Mouse (Mus musculus) embryonic facial prominence, embryonic 10.5 days (tissue): ENCODE measurements at regions not wholly inside any gene's neighbourhood (a gene's known extent, or its start where the extent isn't known, plus 50 kb on each side); places are given as distances from the start of the nearest gene placed in this dataset.

Experiments
- DNase-seq: peaks from one replicate; pipeline ENCODE4 v3.0.0-alpha.2; 2017; ENCODE audit warnings: low spot score
- H3K27ac ChIP-seq: fragments of 300-500 bp; sonication (generic); replicated peaks from 2 replicates; pipeline ENCODE4 v1.5.1; 2016; ENCODE audit warnings: mild to moderate bottlenecking
- H3K27me3 ChIP-seq: fragments of 300-500 bp; sonication (generic); replicated peaks from 2 replicates; pipeline ENCODE4 v1.6.1; 2016; ENCODE audit warnings: low read depth, mild to moderate bottlenecking; ENCODE audit not compliant: poor library complexity, severe bottlenecking
- H3K36me3 ChIP-seq: fragments of 300-500 bp; sonication (generic); replicated peaks from 2 replicates; pipeline ENCODE4 v1.6.1; 2016; ENCODE audit warnings: mild to moderate bottlenecking, moderate library complexity
- H3K4me1 ChIP-seq: fragments of 300-500 bp; sonication (generic); 2 replicates; pipeline ENCODE4 v1.6.1; 2016
- H3K4me3 ChIP-seq: fragments of 300-500 bp; sonication (generic); 2 replicates; pipeline ENCODE4 v1.5.1; 2016; ENCODE audit warnings: mild to moderate bottlenecking, moderate library complexity
- H3K9me3 ChIP-seq: fragments of 300-500 bp; sonication (generic); 2 replicates; pipeline ENCODE4 v1.6.1; 2016; ENCODE audit warnings: mild to moderate bottlenecking
- WGBS: fragments of 180-500 bp; shearing (Covaris S2); methylation state at CpG from one replicate; pipeline ENCODE4 v1.1.7; 2016; 5-methylcytosine and 5-hydroxymethylcytosine counted together

DNA sequence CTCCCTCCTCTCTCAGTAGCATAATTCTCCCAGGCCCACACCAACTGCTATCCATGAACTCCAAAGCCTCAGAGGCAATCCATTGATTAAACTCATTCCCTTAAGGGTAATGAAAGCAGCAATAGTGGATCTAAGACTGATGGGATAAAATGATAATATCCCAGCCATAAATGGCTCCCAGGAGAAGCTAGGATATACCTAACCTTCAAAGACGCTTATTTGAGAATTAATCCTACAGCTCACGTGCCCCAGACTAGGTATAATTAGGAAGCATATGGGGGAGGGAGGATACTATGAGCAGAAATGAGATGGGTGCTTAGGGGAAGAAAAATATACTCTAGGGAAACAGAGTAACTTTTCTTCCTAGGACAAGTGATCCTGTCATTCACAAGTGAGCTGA lies 52.8 kb upstream of the Rnf32 start:
- no peak overlapping the region for H3K4me3 ChIP-seq
- no peaks in the 10 kb centered on the region for H3K9me3 ChIP-seq
- 85% methylated on average over 2 of the region's 2 CpGs for WGBS
- H3K4me1 ChIP-seq = no peaks in the 10 kb centered on the region
- DNase-seq = no peak
- H3K36me3 ChIP-seq = no peaks in the 10 kb centered on the region
- no peak overlapping the region for H3K27ac ChIP-seq
- no peaks in the 10 kb centered on the region for H3K27me3 ChIP-seq

DNA sequence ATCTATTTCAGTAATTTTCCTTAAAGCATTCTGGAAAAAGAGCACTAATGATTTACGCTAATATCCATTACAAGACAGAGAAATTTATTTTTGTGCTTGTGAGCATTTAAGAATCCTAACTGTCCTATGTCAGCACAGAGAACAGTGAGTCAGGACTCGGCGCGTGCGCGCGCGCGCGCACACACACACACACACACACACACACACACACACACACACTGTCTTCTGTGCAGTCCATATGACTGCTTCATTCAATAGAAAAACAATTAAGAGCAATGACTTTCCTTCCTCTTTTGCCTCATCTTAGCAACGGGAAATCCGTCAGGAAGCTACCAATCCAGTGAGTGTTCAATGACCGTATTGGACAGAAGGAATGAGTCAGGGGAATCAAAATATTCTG lies 53.3 kb upstream of the Rnf32 start:
- Histone ChIP-seq H3K4me1 (no peaks in the 10 kb centered on the region), H3K9me3 (no peaks in the 10 kb centered on the region), H3K27ac (no peak overlapping the region), H3K27me3 (no peaks in the 10 kb centered on the region), H3K36me3 (no peaks in the 10 kb centered on the region), H3K4me3 (no peak overlapping the region)
- 93% methylated on average over 13 of the region's 13 CpGs for WGBS
- DNase-seq = no peak

DNA sequence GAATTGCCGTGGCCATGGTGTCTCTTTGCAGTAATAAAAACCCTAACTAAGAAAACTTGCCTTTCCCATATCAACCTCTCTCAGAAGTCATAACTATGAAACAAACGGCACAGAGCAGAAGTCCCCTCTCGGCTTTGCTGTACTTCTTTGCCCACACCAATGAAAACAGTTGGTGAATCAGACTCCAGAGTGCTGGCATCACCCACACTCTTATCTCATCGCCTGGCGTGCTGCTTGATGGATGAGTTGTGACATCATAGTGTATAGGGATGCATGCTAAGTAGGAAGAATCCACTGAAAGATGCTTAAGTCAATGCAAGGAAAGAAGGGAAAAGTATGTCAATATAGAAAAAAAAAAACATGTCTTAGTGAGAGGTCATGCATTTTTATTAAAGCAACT lies 58.3 kb upstream of the Rnf32 start:
- H3K9me3 ChIP-seq = no peaks in the 10 kb centered on the region
- no peak overlapping the region for H3K27ac ChIP-seq
- WGBS = 89% methylated on average over 5 of the region's 5 CpGs
- no peak overlapping the region for H3K4me3 ChIP-seq
- no peaks in the 10 kb centered on the region for H3K27me3 ChIP-seq
- no peaks in the 10 kb centered on the region for H3K4me1 ChIP-seq
- DNase-seq = no peak
- no peaks in the 10 kb centered on the region for H3K36me3 ChIP-seq

DNA sequence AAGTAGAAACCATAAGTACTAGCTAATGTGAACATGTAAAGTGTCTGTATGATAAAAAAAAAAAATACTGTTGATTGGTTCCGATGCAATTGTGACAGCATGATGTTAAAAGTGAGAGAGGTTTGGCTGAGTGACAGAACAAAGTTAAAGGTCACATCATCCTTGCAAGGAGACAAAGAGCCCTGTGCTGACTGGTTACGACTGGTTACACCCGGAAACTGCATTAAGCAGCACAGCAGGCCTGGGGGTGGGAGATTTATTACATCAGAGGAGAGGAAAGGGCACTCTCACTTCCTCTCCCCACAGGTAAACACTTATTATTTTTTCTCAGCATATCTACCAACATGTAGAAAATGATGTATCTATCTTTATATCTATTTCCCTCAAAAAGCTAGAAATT lies 63.5 kb upstream of the Rnf32 start:
- H3K27me3 ChIP-seq = no peaks in the 10 kb centered on the region

DNA sequence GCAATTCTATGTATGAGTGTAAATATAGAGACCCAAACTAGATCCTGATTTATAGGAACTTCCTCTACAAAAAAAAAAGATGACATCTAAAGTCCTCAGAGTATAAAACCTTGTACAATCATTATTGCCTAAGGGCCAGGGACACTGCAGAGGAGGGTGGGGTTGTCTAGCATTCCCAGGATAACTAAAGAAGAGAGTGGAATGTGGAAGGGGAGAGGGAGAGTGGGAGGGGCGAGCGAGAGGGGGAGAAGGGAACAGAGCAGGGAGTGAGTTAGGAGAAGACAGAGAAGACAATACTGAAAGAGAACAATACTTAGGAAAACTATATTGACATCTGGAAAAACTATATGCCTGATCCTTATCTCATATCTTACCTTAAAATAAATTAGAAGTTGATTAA lies 64.0 kb upstream of the Rnf32 start:
- H3K4me1 ChIP-seq = 0 out of 2 replicates have a peak, but pooled peaks cover 5% of the 10 kb centered on the region
- H3K27me3 ChIP-seq = no peaks in the 10 kb centered on the region
- H3K4me3 ChIP-seq = no peak overlapping the region
- DNase-seq = peak; percentile 25
- no peaks in the 10 kb centered on the region for H3K36me3 ChIP-seq
- WGBS = 15% methylated on average over 2 of the region's 2 CpGs
- no peak overlapping the region for H3K27ac ChIP-seq
- no peaks in the 10 kb centered on the region for H3K9me3 ChIP-seq

More for the DNA sequence above, 63.5 kb upstream of the Rnf32 start:
- 14% methylated on average over 3 of the region's 3 CpGs for WGBS
- Histone ChIP-seq H3K4me3 (no peak overlapping the region), H3K4me1 (0 out of 2 replicates have a peak, but pooled peaks cover 5% of the 10 kb centered on the region), H3K9me3 (no peaks in the 10 kb centered on the region), H3K27ac (no peak overlapping the region), H3K36me3 (no peaks in the 10 kb centered on the region)
- DNase-seq = peak; percentile 41

DNA sequence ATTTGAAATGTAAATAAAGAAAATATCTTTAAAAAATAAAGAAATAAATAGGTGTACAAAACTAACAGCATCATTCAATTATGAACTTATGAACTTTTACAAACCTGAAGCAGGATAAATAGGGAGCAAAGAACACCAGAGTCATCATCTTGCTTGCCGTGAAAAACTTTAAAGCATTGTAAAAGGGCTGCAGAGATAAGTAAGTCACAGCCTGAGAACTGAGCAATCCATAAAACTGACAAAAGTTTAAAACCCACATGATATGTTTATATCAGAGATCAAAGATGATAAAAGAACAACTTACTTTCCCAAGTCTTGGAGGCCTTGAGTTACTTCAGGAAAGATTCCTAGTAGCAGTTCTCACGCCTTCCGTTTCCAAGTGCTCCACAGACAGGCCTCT lies 66.1 kb upstream of the Rnf32 start:
- Histone ChIP-seq H3K27ac (no peak overlapping the region), H3K27me3 (no peaks in the 10 kb centered on the region), H3K9me3 (no peaks in the 10 kb centered on the region), H3K36me3 (no peaks in the 10 kb centered on the region), H3K4me3 (no peak overlapping the region), H3K4me1 (0 out of 2 replicates have a peak, but pooled peaks cover 5% of the 10 kb centered on the region)
- DNase-seq = no peak
- WGBS = 90% methylated on average over 3 of the region's 3 CpGs

DNA sequence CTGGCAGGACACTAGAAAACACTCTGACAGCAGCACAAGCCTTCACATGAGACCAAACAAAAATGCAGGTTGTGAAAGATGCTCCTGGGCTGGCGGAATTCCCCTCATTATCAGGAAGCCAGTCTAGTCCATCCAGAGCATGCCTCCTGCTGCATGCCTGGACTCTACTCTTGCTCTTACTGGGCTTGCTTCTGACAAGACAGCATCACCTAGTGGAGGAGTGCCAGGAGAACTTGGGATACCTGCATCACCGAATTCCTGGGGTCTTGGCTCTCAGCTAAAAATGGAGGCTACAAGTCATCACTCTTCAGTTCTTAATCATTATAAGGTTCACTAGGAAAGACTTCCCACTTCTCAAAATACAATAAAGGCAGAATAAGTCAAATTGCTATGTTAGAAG lies 78.8 kb upstream of the Rnf32 start:
- Histone ChIP-seq H3K4me1 (no peaks in the 10 kb centered on the region), H3K27me3 (no peaks in the 10 kb centered on the region), H3K9me3 (no peaks in the 10 kb centered on the region), H3K4me3 (no peak overlapping the region), H3K36me3 (no peaks in the 10 kb centered on the region), H3K27ac (no peak overlapping the region)
- DNase-seq = no peak
- WGBS = 51% methylated on average over 2 of the region's 2 CpGs

DNA sequence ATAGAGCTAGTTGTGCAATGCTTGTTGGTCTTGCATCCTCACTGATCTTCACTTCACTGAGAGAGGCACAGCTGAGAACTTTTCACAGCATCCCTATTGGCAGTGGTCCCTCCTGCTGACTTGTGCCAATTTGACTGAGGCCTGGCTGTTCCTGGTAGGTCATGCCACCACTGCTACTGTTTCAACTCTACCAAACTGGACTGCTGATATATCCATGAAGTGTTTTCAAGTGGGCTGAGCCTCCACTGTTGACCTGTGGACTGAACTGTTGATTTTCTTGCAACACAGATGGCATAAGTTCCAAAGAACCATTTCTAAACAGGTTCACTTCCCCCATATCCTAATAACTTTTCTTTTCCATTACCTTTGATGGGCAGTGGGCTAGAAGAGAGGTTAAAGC lies 83.3 kb upstream of the Rnf32 start:
- no peak overlapping the region for H3K4me3 ChIP-seq
- H3K36me3 ChIP-seq = no peaks in the 10 kb centered on the region
- H3K27me3 ChIP-seq = no peaks in the 10 kb centered on the region
- H3K4me1 ChIP-seq = no peaks in the 10 kb centered on the region
- DNase-seq = no peak
- H3K27ac ChIP-seq = no peak overlapping the region
- H3K9me3 ChIP-seq = no peaks in the 10 kb centered on the region

DNA sequence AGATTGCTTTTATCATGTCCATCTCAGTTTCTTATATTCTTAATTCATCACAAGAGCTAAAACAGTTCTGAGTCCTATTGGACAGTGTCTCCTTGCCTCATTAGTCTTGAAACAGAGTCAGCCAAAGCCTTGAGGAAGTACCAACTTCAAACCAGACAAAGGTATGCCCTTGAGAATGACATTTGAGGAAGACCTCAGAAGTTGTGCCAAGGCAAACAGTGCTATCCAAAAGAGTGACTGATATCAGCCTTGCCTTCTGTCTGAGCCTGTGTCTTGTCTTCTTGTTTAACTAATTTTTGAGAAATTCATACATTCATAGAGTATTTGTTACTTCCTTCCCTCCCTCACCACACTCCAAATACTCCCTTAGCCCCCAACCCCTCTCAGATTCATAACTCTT lies 88.5 kb upstream of the Rnf32 start:
- Histone ChIP-seq H3K4me3 (no peak overlapping the region), H3K27ac (no peak overlapping the region), H3K4me1 (no peaks in the 10 kb centered on the region), H3K9me3 (no peaks in the 10 kb centered on the region), H3K27me3 (no peaks in the 10 kb centered on the region), H3K36me3 (no peaks in the 10 kb centered on the region)
- no peak for DNase-seq

DNA sequence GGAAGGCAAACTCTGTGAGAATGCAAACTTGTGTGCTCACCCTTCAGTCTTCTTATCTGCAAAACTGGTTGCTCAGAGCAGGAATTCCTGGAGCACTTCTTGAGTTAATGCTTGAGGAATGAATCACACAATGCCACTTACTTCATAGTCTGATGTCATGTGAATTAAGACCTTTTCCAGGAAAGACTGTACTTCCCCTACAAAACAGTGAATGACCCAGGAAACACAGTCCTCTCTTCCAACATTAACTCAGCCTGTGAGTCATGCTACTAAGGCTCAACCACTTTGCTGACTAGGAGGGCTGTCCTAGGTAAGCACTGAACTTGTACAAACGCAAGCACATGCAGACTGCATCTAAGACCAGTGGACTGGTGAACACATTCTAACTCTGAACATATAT lies 112.5 kb upstream of the Rnf32 start:
- WGBS = 92% methylated on average over 1 of the region's 1 CpGs
- DNase-seq = no peak
- Histone ChIP-seq H3K9me3 (no peaks in the 10 kb centered on the region), H3K4me3 (no peak overlapping the region), H3K36me3 (no peaks in the 10 kb centered on the region), H3K27ac (no peak overlapping the region), H3K4me1 (no peaks in the 10 kb centered on the region), H3K27me3 (no peaks in the 10 kb centered on the region)

DNA sequence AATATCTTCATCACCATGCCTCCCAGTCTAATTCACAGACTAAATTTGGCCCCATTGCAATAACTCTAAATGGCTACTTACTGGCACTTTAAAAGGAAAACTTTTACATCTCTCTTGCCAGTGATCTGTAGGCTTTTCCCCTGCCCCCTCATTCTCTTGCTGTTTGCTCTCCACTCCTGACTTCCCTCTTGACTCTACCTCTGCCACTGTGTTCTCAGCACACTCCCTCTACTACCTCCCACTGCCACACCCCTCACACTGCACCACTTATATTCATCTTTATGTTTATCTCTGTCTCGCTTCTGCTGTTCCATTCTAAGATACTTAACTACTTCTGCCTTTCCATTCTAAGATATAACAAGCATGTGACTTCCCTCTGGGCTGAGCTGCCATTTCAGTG lies 141.4 kb upstream of the Rnf32 start:
- no peaks in the 10 kb centered on the region for H3K36me3 ChIP-seq
- DNase-seq = no peak
- H3K27ac ChIP-seq = no peak overlapping the region
- H3K4me1 ChIP-seq = no peaks in the 10 kb centered on the region
- WGBS = 73% methylated on average over 1 of the region's 1 CpGs
- no peak overlapping the region for H3K4me3 ChIP-seq
- H3K9me3 ChIP-seq = no peaks in the 10 kb centered on the region
- H3K27me3 ChIP-seq = no peaks in the 10 kb centered on the region

DNA sequence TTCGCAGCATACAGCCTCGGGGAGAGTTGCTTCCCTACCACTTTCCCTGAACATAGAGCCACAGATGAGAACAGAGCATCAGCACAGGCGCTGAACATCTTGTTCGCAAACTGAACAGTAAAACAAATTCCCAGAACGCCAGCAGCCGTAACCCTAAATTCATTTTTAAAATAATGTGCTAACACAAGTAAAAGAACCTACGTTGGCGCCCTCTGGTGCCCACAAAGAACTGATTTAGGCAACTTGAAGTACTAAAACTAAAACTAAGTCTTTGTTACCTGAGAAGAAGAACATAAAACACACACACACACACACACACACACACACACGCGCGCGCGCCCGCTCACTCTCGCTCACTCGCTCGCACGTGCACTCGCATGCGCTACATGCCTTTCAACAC lies 159.2 kb upstream of the Rnf32 start:
- WGBS = 80% methylated on average over 20 of the region's 20 CpGs
- Histone ChIP-seq H3K36me3 (no peaks in the 10 kb centered on the region), H3K4me1 (no peaks in the 10 kb centered on the region), H3K4me3 (no peak overlapping the region), H3K9me3 (no peaks in the 10 kb centered on the region), H3K27me3 (no peaks in the 10 kb centered on the region), H3K27ac (no peak overlapping the region)
- peak; percentile 30 for DNase-seq

DNA sequence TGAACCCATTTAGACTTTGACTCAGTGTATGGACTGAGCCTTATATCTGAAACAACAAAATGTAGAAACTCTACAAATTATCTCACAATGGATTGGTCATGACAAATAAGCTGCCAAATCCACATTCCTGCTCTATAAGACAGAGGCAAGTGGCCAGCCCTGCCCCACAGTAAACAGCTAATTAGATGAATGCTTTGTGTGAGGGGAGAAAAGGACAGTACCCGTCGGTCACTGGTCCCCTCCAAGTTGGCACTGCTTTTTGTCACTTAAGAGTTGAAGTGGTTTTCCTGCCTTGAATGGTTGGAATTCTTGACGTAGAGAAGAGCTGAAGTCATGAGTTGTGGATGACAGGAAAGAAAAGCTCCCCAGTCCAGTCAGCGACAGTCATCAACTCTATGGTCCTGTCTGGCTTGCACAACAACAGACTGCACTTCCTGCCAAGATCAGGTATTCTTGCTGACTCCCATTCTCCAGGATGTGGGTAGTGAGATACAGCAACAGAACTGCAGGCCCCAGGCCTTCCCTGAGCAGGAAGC lies 162.3 kb upstream of the Rnf32 start:
- H3K27ac ChIP-seq = no peak overlapping the region
- WGBS = 67% methylated on average over 4 of the region's 4 CpGs
- no peak for DNase-seq
- no peaks in the 10 kb centered on the region for H3K27me3 ChIP-seq
- no peaks in the 10 kb centered on the region for H3K36me3 ChIP-seq
- H3K4me3 ChIP-seq = no peak overlapping the region
- H3K9me3 ChIP-seq = no peaks in the 10 kb centered on the region
- no peaks in the 10 kb centered on the region for H3K4me1 ChIP-seq

DNA sequence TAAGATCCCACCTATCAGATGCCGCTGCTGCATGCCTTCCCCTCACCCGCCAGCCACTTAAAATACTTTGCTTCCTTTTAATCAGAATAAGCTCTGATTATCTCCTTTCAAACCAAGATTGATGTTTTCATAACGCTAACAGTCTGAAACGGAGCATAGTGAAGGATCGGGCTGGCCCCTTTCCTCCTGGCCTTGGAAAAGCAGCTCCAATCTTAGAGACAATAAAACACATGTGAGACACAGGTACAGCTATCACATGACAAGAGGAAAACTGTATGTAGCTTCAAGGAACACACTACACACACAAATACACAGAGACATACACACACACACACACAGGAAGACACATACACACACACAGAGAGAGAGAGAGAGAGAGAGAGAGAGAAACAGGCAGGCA lies 165.3 kb upstream of the Rnf32 start:
- WGBS = 64% methylated on average over 5 of the region's 5 CpGs
- H3K27ac ChIP-seq = no peak overlapping the region
- H3K9me3 ChIP-seq = no peaks in the 10 kb centered on the region
- no peaks in the 10 kb centered on the region for H3K27me3 ChIP-seq
- DNase-seq = no peak
- H3K4me3 ChIP-seq = no peak overlapping the region
- H3K4me1 ChIP-seq = no peaks in the 10 kb centered on the region
- no peaks in the 10 kb centered on the region for H3K36me3 ChIP-seq
